Mouse (Mus musculus) left cerebral cortex, adult 8-10 months (tissue): ENCODE measurements at regions not wholly inside any gene's neighbourhood (a gene's known extent, or its start where the extent isn't known, plus 50 kb on each side); places are given as distances from the start of the nearest gene placed in this dataset.

Source experiments
- DNase-seq, 2 experiments: peaks; one replicate each; pipeline ENCODE4 v3.0.0; 2022; ENCODE audit warnings: low spot score in 2 of 2

DNA sequence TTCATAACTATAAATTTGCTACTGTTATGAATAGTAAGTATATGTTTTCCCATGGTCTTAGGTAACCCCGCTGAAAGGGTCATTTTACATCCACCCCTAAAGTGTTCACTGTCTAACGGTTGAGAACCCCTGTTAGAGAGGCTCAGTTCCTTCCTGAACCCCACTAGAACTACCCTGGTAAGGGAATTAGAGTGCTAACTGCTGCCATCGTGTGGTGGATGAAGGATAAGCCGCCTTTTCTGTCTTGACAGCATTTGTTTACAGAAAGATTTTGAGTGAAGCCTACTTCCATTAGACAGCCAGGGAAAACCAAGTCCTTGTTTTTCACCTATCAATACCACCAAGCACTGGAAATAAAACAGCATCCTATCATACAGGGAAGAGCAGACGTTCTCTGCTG is 90.3 kb upstream of the Tbx22 start:
- peak in 1 of 2 experiments; percentile 1 for DNase-seq
